Comparison of ENCODE assay signal across 18 mouse cellular contexts in the genomic region with DNA sequence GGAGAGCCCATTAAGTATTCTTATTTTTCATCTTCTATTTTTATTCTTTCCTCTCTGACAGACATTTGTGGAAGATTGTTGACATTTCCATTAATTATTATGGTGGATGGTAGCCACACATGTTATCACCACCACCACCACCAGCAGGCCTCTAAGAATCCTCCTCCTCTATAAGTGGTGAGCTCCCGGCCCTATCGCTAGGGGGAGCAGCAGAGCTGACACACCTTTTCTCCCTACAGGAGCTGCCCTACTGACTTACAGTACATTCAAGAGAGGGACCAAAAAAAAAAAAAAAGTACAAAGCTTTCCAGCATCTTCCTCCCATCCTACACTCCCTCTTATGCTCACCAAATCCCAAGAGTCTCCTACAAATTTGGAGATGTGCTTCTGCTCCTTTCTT. TPM values are rescaled to one million over a fixed set of nuclear protein-coding genes. Genes with fewer than 3 reads are reported as not detected.
DNase-seq lines count a peak whose midpoint lies in the region; ATAC-seq and TF ChIP-seq lines count a peak whose summit lies in the region.
"Had no signal": no experiment of that assay in that cellular context is flagged by ENCODE, and none has a peak within 500 bp of the region (broad histone marks: within the 10 kb centered on the region; RNA-seq: fewer than 3 reads in every experiment).

No protein-coding gene starts in this region.

- H3K4me1 ChIP-seq in heart, embryonic 11.5 days (ENCODE audit: control insufficient read depth, insufficient read depth, low read length) = no peaks in the 10 kb centered on the region
- no peaks in the 10 kb centered on the region for H3K4me1 ChIP-seq in lung, postnatal 0 days (ENCODE audit: insufficient read depth, low read depth, low read length)
- H3K4me1 ChIP-seq in intestine, embryonic 16.5 days (ENCODE audit: control insufficient read depth, insufficient read depth, low read length) = no peaks in the 10 kb centered on the region
- H3K4me1 ChIP-seq: embryonic facial prominence, embryonic 10.5 days; limb, embryonic 13.5 days; midbrain, embryonic 12.5 days had no signal

- no peak overlapping the region for H3K9ac ChIP-seq in heart, embryonic 11.5 days (ENCODE audit: low read depth, low read length)
- H3K9ac ChIP-seq in lung, postnatal 0 days (replicated peaks; ENCODE audit: low read depth) = no peak overlapping the region
- no peak overlapping the region for H3K9ac ChIP-seq in intestine, embryonic 16.5 days (ENCODE audit: low read depth, low read length)
- H3K9ac ChIP-seq: limb, embryonic 13.5 days; midbrain, embryonic 12.5 days had no signal

- H3K4me2 ChIP-seq in heart, embryonic 11.5 days = no peak overlapping the region
- no peak overlapping the region for H3K4me2 ChIP-seq in lung, postnatal 0 days (replicated peaks; ENCODE audit: low read depth, low read length)
- H3K4me2 ChIP-seq in intestine, embryonic 16.5 days (ENCODE audit: low read depth, low read length) = no peak overlapping the region
- H3K4me2 ChIP-seq: limb, embryonic 13.5 days; midbrain, embryonic 12.5 days had no signal

- intact Hi-C loops in heart, postnatal 14 days (cut with DNase I) = no loop called here

- H3K27me3 ChIP-seq in heart, embryonic 11.5 days (ENCODE audit: control insufficient read depth, insufficient read depth, low read length) = no peaks in the 10 kb centered on the region
- H3K27me3 ChIP-seq in lung, postnatal 0 days (replicated peaks; ENCODE audit: insufficient read depth, low read length) = no peaks in the 10 kb centered on the region
- no peaks in the 10 kb centered on the region for H3K27me3 ChIP-seq in intestine, embryonic 16.5 days (replicated peaks; ENCODE audit: control insufficient read depth, insufficient read depth, low read length)
- H3K27me3 ChIP-seq: limb, embryonic 13.5 days; midbrain, embryonic 12.5 days had no signal

- H3K36me3 ChIP-seq in heart, embryonic 11.5 days (ENCODE audit: control insufficient read depth, insufficient read depth, low read length) = no peaks in the 10 kb centered on the region
- no peaks in the 10 kb centered on the region for H3K36me3 ChIP-seq in lung, postnatal 0 days (ENCODE audit: insufficient read depth, low read length)
- no peaks in the 10 kb centered on the region for H3K36me3 ChIP-seq in intestine, embryonic 16.5 days (ENCODE audit: control insufficient read depth, insufficient read depth, low read length)
- H3K36me3 ChIP-seq: embryonic facial prominence, embryonic 10.5 days; limb, embryonic 13.5 days; midbrain, embryonic 12.5 days had no signal

- H3K4me3 ChIP-seq in heart, embryonic 11.5 days (ENCODE audit: low read depth, low read length) = no peak overlapping the region
- no peak overlapping the region for H3K4me3 ChIP-seq in lung, postnatal 0 days (ENCODE audit: low read depth, low read length)
- H3K4me3 ChIP-seq in intestine, embryonic 16.5 days (ENCODE audit: low read length) = no peak overlapping the region
- H3K4me3 ChIP-seq: embryonic facial prominence, embryonic 10.5 days; limb, embryonic 13.5 days; midbrain, embryonic 12.5 days had no signal

- no peak for ATAC-seq in heart, embryonic 11.5 days (replicated peaks; ENCODE audit: insufficient number of reproducible peaks, low FRiP score, low TSS enrichment)
- no peak for ATAC-seq in lung, postnatal 0 days
- no peak for ATAC-seq in intestine, embryonic 16.5 days
- ATAC-seq: inflammation-experienced regulatory T-cells, adult 6 months had no signal

- H3K9me3 ChIP-seq in heart, embryonic 11.5 days (replicated peaks; ENCODE audit: control insufficient read depth, low read length) = no peaks in the 10 kb centered on the region
- H3K9me3 ChIP-seq in lung, postnatal 0 days (ENCODE audit: low read length) = no peaks in the 10 kb centered on the region
- H3K9me3 ChIP-seq in intestine, embryonic 16.5 days (ENCODE audit: control insufficient read depth, low read length) = no peaks in the 10 kb centered on the region
- H3K9me3 ChIP-seq: embryonic facial prominence, embryonic 10.5 days; limb, embryonic 13.5 days; midbrain, embryonic 12.5 days had no signal

- WGBS in heart, embryonic 11.5 days (ENCODE audit: insufficient replicate concordance) = 25% methylated on average over 2 of the region's 2 CpGs
- 23% methylated on average over 2 of the region's 2 CpGs for WGBS in lung, postnatal 0 days
- WGBS in intestine, embryonic 16.5 days = 31% methylated on average over 2 of the region's 2 CpGs

- H3K27ac ChIP-seq in heart, embryonic 11.5 days (ENCODE audit: low read depth, low read length) = no peak overlapping the region
- no peak overlapping the region for H3K27ac ChIP-seq in lung, postnatal 0 days (ENCODE audit: low read length)
- H3K27ac ChIP-seq in intestine, embryonic 16.5 days (ENCODE audit: low read length) = no peak overlapping the region
- H3K27ac ChIP-seq: embryonic facial prominence, embryonic 10.5 days; limb, embryonic 13.5 days; midbrain, embryonic 12.5 days had no signal

- peak; percentile 15 for TF ChIP-seq CTCF in lung, postnatal 0 days (IDR thresholded peaks at IDR 0.05)

- no peak for TF ChIP-seq EP300 in lung, postnatal 0 days (IDR thresholded peaks at IDR 0.05)

- peak; percentile 2 to 17 for DNase-seq in heart, postnatal 14 days
- no peak for DNase-seq in lung, postnatal 0 days (ENCODE audit: low spot score)
- no peak for DNase-seq in lung, postnatal 25 days (ENCODE audit: low spot score)
- DNase-seq in ES-CJ7 (ENCODE audit: low read depth, low spot score) = peak; percentile 29
- peak; percentile 24 for DNase-seq in adrenal gland, postnatal 14 days
- DNase-seq: lung, postnatal 14 days; right cerebral cortex, postnatal 14 days had no signal

RNA-seq across cellular contexts. Expression of gene Igsf1, which starts 26.7 kb away (rescaled TPM):
- total RNA-seq in heart, postnatal 14 days (2021) = 10 to 100 TPM; 14.6 to 27.8 TPM
- 3.0 and 3.8 TPM in 2 replicates for polyA plus RNA-seq in heart, embryonic 11.5 days (2014; fragmentation: Nextera tagmentation; extraction: Ambion mirVana)
- polyA plus RNA-seq in lung, postnatal 0 days (2015; fragmentation: Nextera tagmentation; extraction: Ambion mirVana) = 3.5 and 3.9 TPM in 2 replicates
- 1.6 and 1.8 TPM in 2 replicates for total RNA-seq in adrenal gland, postnatal 14 days (2021)
- 1.2 and 2.6 TPM in 2 replicates for polyA plus RNA-seq in intestine, embryonic 16.5 days (2015; fragmentation: Nextera tagmentation; extraction: Ambion mirVana)
- total RNA-seq: hematopoietic stem cell, adult 5-6 weeks had no signal
- polyA plus RNA-seq: inflammation-experienced regulatory T-cells, adult 6 months; large intestine, adult 2 months had no signal

RNA-seq across cellular contexts. Expression of gene Olfr1321, which starts 36.0 kb away (rescaled TPM):
- not detected for total RNA-seq in heart, postnatal 14 days (2021)
- polyA plus RNA-seq in heart, embryonic 11.5 days (2014; fragmentation: Nextera tagmentation; extraction: Ambion mirVana) = not detected in 2 replicates
- not detected in 2 replicates for polyA plus RNA-seq in lung, postnatal 0 days (2015; fragmentation: Nextera tagmentation; extraction: Ambion mirVana)
- not detected in 2 replicates for total RNA-seq in adrenal gland, postnatal 14 days (2021)
- not detected in 2 replicates for polyA plus RNA-seq in intestine, embryonic 16.5 days (2015; fragmentation: Nextera tagmentation; extraction: Ambion mirVana)
- total RNA-seq: heart, adult 18-20 months; hematopoietic stem cell, adult 5-6 weeks; left cerebral cortex, adult 18-20 months had no signal
- polyA plus RNA-seq: embryonic facial prominence, embryonic 10.5 days; frontal cortex, adult 2 months; inflammation-experienced regulatory T-cells, adult 6 months; large intestine, adult 2 months; limb, embryonic 13.5 days; midbrain, embryonic 12.5 days had no signal

Comparison
In these comparisons a context has a peak if more than half of its experiments do, and no peak if none do; other contexts are left out.
1. DNase-seq: peak in heart, postnatal 14 days (2 of 2), ES-CJ7 (single experiment) and adrenal gland, postnatal 14 days (single experiment); none in lung, postnatal 0 days (single experiment) and lung, postnatal 25 days (single experiment).